18 mouse cellular contexts compared by ENCODE assay signal in genomic region chr10:122711381-122711811, GRCm38 (mm10). TPM values are rescaled to one million over a fixed set of nuclear protein-coding genes. Genes with fewer than 3 reads are reported as not detected.
DNase-seq lines count a peak whose midpoint lies in the region; ATAC-seq and TF ChIP-seq lines count a peak whose summit lies in the region.
"Had no signal": no experiment of that assay in that cellular context is flagged by ENCODE, and none has a peak within 500 bp of the region (broad histone marks: within the 10 kb centered on the region; RNA-seq: fewer than 3 reads in every experiment).

No protein-coding gene starts in this region.

- TF ChIP-seq CTCF in forebrain, postnatal 0 days (IDR thresholded peaks at IDR 0.05; ENCODE audit: low read depth), result no peak

- 65% methylated on average over 6 of the region's 6 CpGs for WGBS in hindbrain, embryonic 12.5 days
- 76% methylated on average over 6 of the region's 6 CpGs for WGBS in hindbrain, embryonic 10.5 days
- 40% methylated on average over 6 of the region's 6 CpGs for WGBS in midbrain, embryonic 15.5 days
- WGBS in midbrain, embryonic 10.5 days, result 86% methylated on average over 6 of the region's 6 CpGs
- 18% methylated on average over 6 of the region's 6 CpGs for WGBS in forebrain, postnatal 0 days

- no peaks in the 10 kb centered on the region for H3K9me3 ChIP-seq in hindbrain, embryonic 12.5 days (replicated peaks)
- H3K9me3 ChIP-seq in hindbrain, embryonic 10.5 days, result no peaks in the 10 kb centered on the region
- no peaks in the 10 kb centered on the region for H3K9me3 ChIP-seq in midbrain, embryonic 15.5 days
- no peaks in the 10 kb centered on the region for H3K9me3 ChIP-seq in midbrain, embryonic 10.5 days (replicated peaks)
- H3K9me3 ChIP-seq in forebrain, postnatal 0 days (ENCODE audit: low read length), result no peaks in the 10 kb centered on the region
- H3K9me3 ChIP-seq: embryonic facial prominence, embryonic 12.5 days; liver, embryonic 13.5 days; lung, embryonic 15.5 days had no signal

- no peaks in the 10 kb centered on the region for H3K27me3 ChIP-seq in hindbrain, embryonic 12.5 days
- no peaks in the 10 kb centered on the region for H3K27me3 ChIP-seq in hindbrain, embryonic 10.5 days (ENCODE audit: insufficient read depth, poor library complexity, severe bottlenecking)
- H3K27me3 ChIP-seq in midbrain, embryonic 15.5 days (replicated peaks), result no peaks in the 10 kb centered on the region
- no peaks in the 10 kb centered on the region for H3K27me3 ChIP-seq in midbrain, embryonic 10.5 days (ENCODE audit: low read depth, poor library complexity, severe bottlenecking)
- H3K27me3 ChIP-seq in forebrain, postnatal 0 days (ENCODE audit: insufficient read depth, low read length), result no peaks in the 10 kb centered on the region
- H3K27me3 ChIP-seq: embryonic facial prominence, embryonic 12.5 days; liver, embryonic 13.5 days; lung, embryonic 15.5 days had no signal

- H3K4me2 ChIP-seq in hindbrain, embryonic 12.5 days (replicated peaks), result no peak overlapping the region
- H3K4me2 ChIP-seq in midbrain, embryonic 15.5 days, result no peak overlapping the region
- H3K4me2 ChIP-seq in forebrain, postnatal 0 days (ENCODE audit: low read depth), result no peak overlapping the region
- H3K4me2 ChIP-seq: embryonic facial prominence, embryonic 12.5 days; liver, embryonic 13.5 days; lung, embryonic 15.5 days had no signal

- peaks cover 31% of the 10 kb centered on the region for H3K4me1 ChIP-seq in hindbrain, embryonic 12.5 days
- peaks cover 24% of the 10 kb centered on the region for H3K4me1 ChIP-seq in hindbrain, embryonic 10.5 days (replicated peaks)
- peaks cover 36% of the 10 kb centered on the region for H3K4me1 ChIP-seq in midbrain, embryonic 15.5 days
- peaks cover 14% of the 10 kb centered on the region for H3K4me1 ChIP-seq in midbrain, embryonic 10.5 days
- H3K4me1 ChIP-seq in forebrain, postnatal 0 days (ENCODE audit: insufficient read depth), result peaks cover 14% of the 10 kb centered on the region
- H3K4me1 ChIP-seq: liver, embryonic 13.5 days; lung, embryonic 15.5 days had no signal

- no peak overlapping the region for H3K4me3 ChIP-seq in hindbrain, embryonic 12.5 days
- no peak overlapping the region for H3K4me3 ChIP-seq in hindbrain, embryonic 10.5 days
- no peak overlapping the region for H3K4me3 ChIP-seq in midbrain, embryonic 15.5 days
- no peak overlapping the region for H3K4me3 ChIP-seq in midbrain, embryonic 10.5 days
- H3K4me3 ChIP-seq in forebrain, postnatal 0 days (ENCODE audit: low read depth, low read length), result no peak overlapping the region
- H3K4me3 ChIP-seq: embryonic facial prominence, embryonic 12.5 days; gastrocnemius, adult 2 months; liver, embryonic 13.5 days; lung, embryonic 15.5 days; myocyte had no signal

- no peak for DNase-seq in hindbrain, embryonic 10.5 days (ENCODE audit: low spot score)
- no peak for DNase-seq in midbrain, embryonic 10.5 days (ENCODE audit: low spot score)
- DNase-seq in forebrain, postnatal 0 days, result peak; percentile 50
- DNase-seq in retina, embryonic 14.5 days (ENCODE audit: low spot score), result peak; percentile 77
- DNase-seq in lung, postnatal 4 days, result no peak
- no peak for DNase-seq in adrenal gland, postnatal 14 days
- DNase-seq: adrenal gland, postnatal 25 days; cerebellum, adult 2 months; gastrocnemius, adult 2 months; heart, adult 18-20 months; kidney, adult 11 months; left cerebral cortex, postnatal 4 days; liver, embryonic 13.5 days had no signal

- no peak overlapping the region for H3K9ac ChIP-seq in hindbrain, embryonic 12.5 days
- no peak overlapping the region for H3K9ac ChIP-seq in midbrain, embryonic 15.5 days
- no peak overlapping the region for H3K9ac ChIP-seq in forebrain, postnatal 0 days
- H3K9ac ChIP-seq: embryonic facial prominence, embryonic 12.5 days; liver, embryonic 13.5 days; lung, embryonic 15.5 days had no signal

- H3K36me3 ChIP-seq in hindbrain, embryonic 12.5 days, result no peaks in the 10 kb centered on the region
- H3K36me3 ChIP-seq in hindbrain, embryonic 10.5 days, result no peaks in the 10 kb centered on the region
- no peaks in the 10 kb centered on the region for H3K36me3 ChIP-seq in midbrain, embryonic 15.5 days (replicated peaks)
- no peaks in the 10 kb centered on the region for H3K36me3 ChIP-seq in midbrain, embryonic 10.5 days
- H3K36me3 ChIP-seq in forebrain, postnatal 0 days (ENCODE audit: insufficient read depth), result no peaks in the 10 kb centered on the region
- H3K36me3 ChIP-seq: embryonic facial prominence, embryonic 12.5 days; liver, embryonic 13.5 days; lung, embryonic 15.5 days had no signal

- no peak; the same call in 1 of the 2 replicates for ATAC-seq in hindbrain, embryonic 12.5 days (ENCODE audit: low FRiP score)
- ATAC-seq in midbrain, embryonic 15.5 days (replicated peaks), result 0 out of 2 replicates have a peak, but pooled peaks have one; percentile 21
- peak; percentile 67 for ATAC-seq in forebrain, postnatal 0 days

- 0 out of 2 replicates have a peak overlapping the region, but pooled peaks have one; percentile 30 for H3K27ac ChIP-seq in hindbrain, embryonic 12.5 days
- H3K27ac ChIP-seq in hindbrain, embryonic 10.5 days, result no peak overlapping the region
- H3K27ac ChIP-seq in midbrain, embryonic 15.5 days, result peak overlapping the region; percentile 23
- no peak overlapping the region for H3K27ac ChIP-seq in midbrain, embryonic 10.5 days (replicated peaks)
- H3K27ac ChIP-seq in forebrain, postnatal 0 days (ENCODE audit: low read depth, low read length), result peak overlapping the region; percentile 58
- H3K27ac ChIP-seq: gastrocnemius, adult 2 months; liver, embryonic 13.5 days; lung, embryonic 15.5 days had no signal

RNA-seq across cellular contexts. Expression of gene Ppm1h, which starts 32.8 kb away (rescaled TPM):
- polyA plus RNA-seq in hindbrain, embryonic 12.5 days (2016; fragmentation: Nextera tagmentation; extraction: Ambion mirVana), result 11.8 and 12.9 TPM in 2 replicates
- 3.7 and 5.8 TPM in 2 replicates for polyA plus RNA-seq in hindbrain, embryonic 10.5 days (2016; fragmentation: Nextera tagmentation; extraction: Ambion mirVana)
- 20.7 and 21.4 TPM in 2 replicates for polyA plus RNA-seq in midbrain, embryonic 15.5 days (2015; fragmentation: Nextera tagmentation; extraction: Ambion mirVana)
- 3.3 and 4.2 TPM in 2 replicates for polyA plus RNA-seq in midbrain, embryonic 10.5 days (2016; fragmentation: Nextera tagmentation; extraction: Ambion mirVana)
- 28.9 and 31.7 TPM in 2 replicates for total RNA-seq in forebrain, postnatal 0 days (2014; rRNA removed)
- polyA plus RNA-seq in forebrain, postnatal 0 days (2015; fragmentation: Nextera tagmentation; extraction: Ambion mirVana), result 21.0 and 31.1 TPM in 2 replicates
- total RNA-seq in adrenal gland, postnatal 14 days (2021), result 16.9 and 17.3 TPM in 2 replicates

Comparison
In these comparisons a context has a peak if more than half of its experiments do, and no peak if none do; other contexts are left out.
1. H3K27ac ChIP-seq: peak in hindbrain, embryonic 12.5 days (single experiment), midbrain, embryonic 15.5 days (single experiment) and forebrain, postnatal 0 days (single experiment); none in hindbrain, embryonic 10.5 days (single experiment) and midbrain, embryonic 10.5 days (single experiment).
2. DNase-seq: peak in forebrain, postnatal 0 days (single experiment) and retina, embryonic 14.5 days (single experiment); none in hindbrain, embryonic 10.5 days (single experiment), midbrain, embryonic 10.5 days (single experiment), lung, postnatal 4 days (0 of 2) and adrenal gland, postnatal 14 days (single experiment).